Mouse (Mus musculus): ENCODE measurements around the gene Cidec. TPM values are rescaled to one million over a fixed set of nuclear protein-coding genes. Genes with fewer than 3 reads are reported as not detected.

The Cidec gene
- polyA plus RNA-seq, 1 experiment from 2014 or later = 24.4 TPM

DNA sequence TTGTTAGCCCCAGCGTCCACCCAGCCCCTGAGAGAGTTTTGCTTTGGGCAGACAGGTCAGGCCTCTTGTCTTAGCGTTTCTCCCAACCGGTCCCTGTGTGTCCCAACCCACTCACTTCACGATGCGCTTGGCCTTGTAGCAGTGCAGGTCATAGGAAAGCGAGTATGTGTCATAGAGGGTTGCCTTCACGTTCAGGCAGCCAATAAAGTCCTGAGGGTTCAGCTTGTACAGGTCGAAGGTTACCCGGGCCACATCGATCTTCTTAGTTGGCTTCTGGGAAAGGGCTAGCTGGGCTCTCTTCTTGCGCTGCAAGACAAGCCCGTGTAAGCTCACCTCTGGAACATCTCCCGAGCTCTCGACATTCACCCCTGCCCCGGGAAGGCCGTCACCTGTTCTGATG is 7.6 kb downstream of the Cidec start:
- no peak overlapping the region for H3K4me2 ChIP-seq (ENCODE audit: low read depth, low read length)
- H3K4me3 ChIP-seq (ENCODE audit: low read length) = no peak overlapping the region
- no peak overlapping the region for H3K9ac ChIP-seq (ENCODE audit: low read depth, low read length)
- H3K4me1 ChIP-seq (ENCODE audit: control insufficient read depth, insufficient read depth, low read length) = no peaks in the 10 kb centered on the region
- 89% methylated on average over 16 of the region's 16 CpGs for WGBS
- H3K36me3 ChIP-seq (ENCODE audit: control insufficient read depth, insufficient read depth, low read length) = 0 out of 2 replicates have a peak, but pooled peaks cover 5% of the 10 kb centered on the region
- H3K27me3 ChIP-seq (replicated peaks; ENCODE audit: control insufficient read depth, insufficient read depth, low read length) = no peaks in the 10 kb centered on the region
- no peak overlapping the region for H3K27ac ChIP-seq (ENCODE audit: low read length)
- peaks cover 5% of the 10 kb centered on the region; the same call in 1 of the 2 replicates for H3K9me3 ChIP-seq (ENCODE audit: control insufficient read depth, low read length)
- ATAC-seq = no peak

DNA sequence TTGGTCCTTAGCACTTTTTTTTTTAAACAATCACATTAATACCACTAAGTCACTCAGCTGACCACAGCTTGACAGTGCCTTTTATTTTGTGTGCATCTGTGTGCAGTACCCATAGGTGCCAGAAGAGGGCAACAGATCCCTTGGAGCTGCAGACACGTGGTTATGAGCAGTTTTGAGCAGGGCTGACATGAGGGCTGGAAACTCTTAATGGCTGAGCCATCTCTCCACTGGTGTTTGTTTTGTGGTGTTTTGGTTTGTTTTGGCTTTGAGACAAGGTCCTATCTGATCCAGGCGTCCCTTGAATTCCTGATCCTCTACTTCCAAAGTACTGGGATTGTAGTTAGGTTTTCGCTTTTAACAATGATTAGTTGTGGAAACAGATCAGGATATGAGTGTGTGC is 8.2 kb downstream of the Cidec start:
- H3K9me3 ChIP-seq (ENCODE audit: control insufficient read depth, low read length) = peaks cover 5% of the 10 kb centered on the region; the same call in 1 of the 2 replicates
- H3K27me3 ChIP-seq (replicated peaks; ENCODE audit: control insufficient read depth, insufficient read depth, low read length) = no peaks in the 10 kb centered on the region
- 59% methylated on average over 3 of the region's 3 CpGs for WGBS
- no peaks in the 10 kb centered on the region for H3K4me1 ChIP-seq (ENCODE audit: control insufficient read depth, insufficient read depth, low read length)
- no peak overlapping the region for H3K9ac ChIP-seq (ENCODE audit: low read depth, low read length)
- ATAC-seq = no peak
- no peak overlapping the region for H3K27ac ChIP-seq (ENCODE audit: low read length)
- no peak overlapping the region for H3K4me2 ChIP-seq (ENCODE audit: low read depth, low read length)
- H3K4me3 ChIP-seq (ENCODE audit: low read length) = no peak overlapping the region
- H3K36me3 ChIP-seq (ENCODE audit: control insufficient read depth, insufficient read depth, low read length) = 0 out of 2 replicates have a peak, but pooled peaks cover 5% of the 10 kb centered on the region

DNA sequence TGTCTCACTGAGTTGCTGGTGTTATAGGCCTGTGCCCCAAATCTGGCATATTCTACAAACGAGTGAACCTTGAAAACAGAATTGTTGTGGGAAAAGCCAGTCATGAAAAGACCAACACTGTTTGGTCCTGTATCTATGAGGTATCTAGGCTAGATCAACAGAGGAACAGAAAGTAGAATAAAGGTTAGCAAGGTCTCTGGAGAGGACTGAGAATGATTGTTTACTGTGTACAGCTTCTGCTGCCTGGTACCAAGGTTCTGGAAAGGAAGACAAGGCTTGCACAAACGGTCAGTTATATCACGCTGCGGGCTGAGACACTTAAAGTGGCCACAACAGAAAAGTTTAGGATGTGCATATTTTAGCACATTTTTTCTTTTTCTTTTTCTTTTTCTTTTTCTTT is 8.9 kb downstream of the Cidec start:
- no peak for ATAC-seq
- H3K4me2 ChIP-seq (ENCODE audit: low read depth, low read length) = no peak overlapping the region
- no peak overlapping the region for H3K4me3 ChIP-seq (ENCODE audit: low read length)
- no peaks in the 10 kb centered on the region for H3K27me3 ChIP-seq (replicated peaks; ENCODE audit: control insufficient read depth, insufficient read depth, low read length)
- H3K9me3 ChIP-seq (ENCODE audit: control insufficient read depth, low read length) = peaks cover 5% of the 10 kb centered on the region; the same call in 1 of the 2 replicates
- H3K9ac ChIP-seq (ENCODE audit: low read depth, low read length) = no peak overlapping the region
- WGBS = 91% methylated on average over 4 of the region's 4 CpGs
- no peak overlapping the region for H3K27ac ChIP-seq (ENCODE audit: low read length)
- no peaks in the 10 kb centered on the region for H3K4me1 ChIP-seq (ENCODE audit: control insufficient read depth, insufficient read depth, low read length)
- 0 out of 2 replicates have a peak, but pooled peaks cover 5% of the 10 kb centered on the region for H3K36me3 ChIP-seq (ENCODE audit: control insufficient read depth, insufficient read depth, low read length)

DNA sequence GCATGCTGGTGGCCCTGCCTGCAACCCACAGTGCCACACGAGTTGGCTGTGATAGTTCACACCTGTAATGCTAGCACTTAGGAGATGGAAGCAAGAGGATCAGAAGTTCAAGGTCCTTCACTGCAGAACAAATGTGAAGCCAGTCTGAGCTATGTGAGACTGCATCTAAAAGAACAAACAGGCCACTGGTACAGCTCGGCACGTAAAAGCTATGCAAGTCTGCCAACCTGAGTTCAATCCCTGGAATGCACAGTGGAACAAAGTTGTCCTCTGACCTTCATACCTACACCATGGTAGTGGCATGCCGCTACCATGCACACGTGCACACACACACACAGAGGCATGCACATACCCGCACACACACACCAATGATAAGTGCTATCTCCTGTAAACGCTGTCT is 11.4 kb downstream of the Cidec start:
- Histone ChIP-seq H3K27me3 (replicated peaks; ENCODE audit: control insufficient read depth, insufficient read depth, low read length) (no peaks in the 10 kb centered on the region), H3K27ac (ENCODE audit: low read length) (no peak overlapping the region), H3K36me3 (ENCODE audit: control insufficient read depth, insufficient read depth, low read length) (0 out of 2 replicates have a peak, but pooled peaks cover 5% of the 10 kb centered on the region), H3K4me1 (ENCODE audit: control insufficient read depth, insufficient read depth, low read length) (no peaks in the 10 kb centered on the region), H3K9me3 (ENCODE audit: control insufficient read depth, low read length) (peaks cover 5% of the 10 kb centered on the region; the same call in 1 of the 2 replicates), H3K4me2 (ENCODE audit: low read depth, low read length) (no peak overlapping the region), H3K4me3 (ENCODE audit: low read length) (no peak overlapping the region), H3K9ac (ENCODE audit: low read depth, low read length) (no peak overlapping the region)
- no peak for ATAC-seq
- WGBS = 75% methylated on average over 7 of the region's 7 CpGs

DNA sequence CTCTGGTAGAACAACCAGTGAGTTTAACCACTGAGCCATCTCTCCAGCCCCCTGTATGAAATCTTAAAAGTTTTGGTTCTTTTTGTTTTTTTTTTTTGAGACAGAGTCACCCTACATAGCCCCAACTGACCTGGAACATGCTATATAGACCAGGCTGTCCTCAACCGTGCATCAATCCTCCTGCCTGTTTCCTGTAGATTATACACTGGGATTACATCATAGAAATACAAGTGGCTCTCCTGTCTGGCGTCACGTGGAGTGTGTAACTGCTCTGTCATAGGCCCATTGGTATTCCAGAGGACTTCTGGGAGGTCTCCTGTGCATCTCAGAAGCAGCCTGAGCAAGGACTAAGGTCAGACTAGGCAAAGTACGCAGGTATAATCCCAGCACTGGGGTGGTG is 12.6 kb downstream of the Cidec start:
- H3K4me2 ChIP-seq (ENCODE audit: low read depth, low read length) = no peak overlapping the region
- 0 out of 2 replicates have a peak, but pooled peaks cover 5% of the 10 kb centered on the region for H3K36me3 ChIP-seq (ENCODE audit: control insufficient read depth, insufficient read depth, low read length)
- ATAC-seq = no peak
- H3K9ac ChIP-seq (ENCODE audit: low read depth, low read length) = no peak overlapping the region
- WGBS = 75% methylated on average over 4 of the region's 4 CpGs
- peaks cover 7% of the 10 kb centered on the region for H3K4me1 ChIP-seq (ENCODE audit: control insufficient read depth, insufficient read depth, low read length)
- no peak overlapping the region for H3K4me3 ChIP-seq (ENCODE audit: low read length)
- peaks cover 5% of the 10 kb centered on the region; the same call in 1 of the 2 replicates for H3K9me3 ChIP-seq (ENCODE audit: control insufficient read depth, low read length)
- no peaks in the 10 kb centered on the region for H3K27me3 ChIP-seq (replicated peaks; ENCODE audit: control insufficient read depth, insufficient read depth, low read length)
- no peak overlapping the region for H3K27ac ChIP-seq (ENCODE audit: low read length)

DNA sequence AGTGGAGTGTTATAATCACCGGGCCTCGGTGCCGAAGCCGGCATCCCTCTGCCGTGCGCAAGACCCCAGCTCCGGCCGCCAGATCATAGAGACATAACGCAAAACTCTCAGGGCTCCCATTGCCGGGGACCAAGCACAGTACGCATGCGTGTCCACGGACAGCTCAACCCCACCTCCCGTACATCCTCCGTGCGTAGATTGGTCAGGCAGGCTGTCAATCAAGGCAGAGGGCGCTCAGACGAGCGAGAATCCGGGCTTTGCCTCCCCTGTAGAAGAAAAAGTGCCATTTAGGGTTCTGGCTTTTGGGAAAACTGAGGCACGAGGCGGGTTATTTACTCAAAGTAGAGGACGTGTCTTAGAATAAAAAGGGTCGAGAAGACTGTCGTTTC is 16.4 kb downstream of the Cidec start, which contains the start of gene Rpusd3:
Gene Rpusd3, minus strand, starts transcription at position 142 of the 389 bp plus-strand sequence.
- H3K27me3 ChIP-seq (replicated peaks; ENCODE audit: control insufficient read depth, insufficient read depth, low read length) = no peaks in the 10 kb centered on the region
- peak; percentile 99 for ATAC-seq
- peak within 1 kb of the TSS; percentile 39 for H3K27ac ChIP-seq (ENCODE audit: low read length)
- 0 out of 2 replicates have a peak, but pooled peaks cover 3% of the 10 kb centered on the region for H3K36me3 ChIP-seq (ENCODE audit: control insufficient read depth, insufficient read depth, low read length)
- no peaks in the 10 kb centered on the region for H3K9me3 ChIP-seq (ENCODE audit: control insufficient read depth, low read length)
- peak within 1 kb of the TSS; percentile 72 for H3K4me3 ChIP-seq (ENCODE audit: low read length)
- under 1% methylated on average over 25 of the region's 25 CpGs for WGBS
- peak within 1 kb of the TSS; percentile 98 for H3K4me2 ChIP-seq (ENCODE audit: low read depth, low read length)
- H3K9ac ChIP-seq (ENCODE audit: low read depth, low read length) = peak within 1 kb of the TSS; percentile 78
- H3K4me1 ChIP-seq (ENCODE audit: control insufficient read depth, insufficient read depth, low read length) = peaks cover 10% of the 10 kb centered on the region

DNA sequence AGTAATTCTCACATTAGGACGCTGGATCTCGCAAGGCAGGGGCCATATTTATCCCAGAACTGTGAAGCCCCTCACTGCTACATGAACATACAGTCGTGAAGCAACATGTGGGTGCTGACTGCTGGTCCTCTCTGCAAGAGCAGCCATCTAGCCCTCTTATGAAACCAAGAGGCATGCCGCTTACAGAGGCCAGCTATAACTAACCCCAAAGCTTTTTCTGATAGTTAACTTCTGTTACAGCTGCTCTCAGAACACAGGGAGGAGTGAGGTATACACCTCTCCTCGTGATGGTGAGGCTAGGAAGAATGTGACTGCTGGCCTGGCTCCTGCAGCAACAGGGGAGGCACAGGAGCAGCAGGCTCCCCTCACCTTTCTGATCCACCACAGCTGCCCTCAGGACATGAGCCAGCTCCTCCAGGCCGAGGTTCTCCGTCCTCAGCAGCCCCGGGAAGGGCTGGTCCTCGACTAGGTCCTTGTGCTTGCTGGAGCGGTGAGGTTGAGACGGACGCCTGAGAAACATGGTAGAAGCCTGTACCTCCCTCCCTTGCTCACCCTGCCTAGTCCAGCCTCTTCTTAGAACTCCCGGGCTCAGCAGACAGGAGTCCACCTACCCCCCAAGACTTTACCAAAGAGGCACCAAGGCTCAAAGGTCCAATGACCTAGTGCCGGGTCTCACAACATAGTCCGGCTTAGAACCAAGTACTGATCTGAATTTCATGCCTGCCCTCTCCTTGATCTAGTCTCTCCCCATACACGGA is 16.9 kb downstream of the Cidec start:
- Histone ChIP-seq H3K27ac (ENCODE audit: low read length) (peak overlapping the region; percentile 39), H3K4me3 (ENCODE audit: low read length) (peak overlapping the region; percentile 72), H3K4me1 (ENCODE audit: control insufficient read depth, insufficient read depth, low read length) (peaks cover 10% of the 10 kb centered on the region), H3K4me2 (ENCODE audit: low read depth, low read length) (peak overlapping the region; percentile 98), H3K9me3 (ENCODE audit: control insufficient read depth, low read length) (no peaks in the 10 kb centered on the region), H3K9ac (ENCODE audit: low read depth, low read length) (peak overlapping the region; percentile 78), H3K36me3 (ENCODE audit: control insufficient read depth, insufficient read depth, low read length) (0 out of 2 replicates have a peak, but pooled peaks cover 3% of the 10 kb centered on the region), H3K27me3 (replicated peaks; ENCODE audit: control insufficient read depth, insufficient read depth, low read length) (no peaks in the 10 kb centered on the region)
- WGBS = 7% methylated on average over 16 of the region's 16 CpGs
- peak; percentile 67 for ATAC-seq

DNA sequence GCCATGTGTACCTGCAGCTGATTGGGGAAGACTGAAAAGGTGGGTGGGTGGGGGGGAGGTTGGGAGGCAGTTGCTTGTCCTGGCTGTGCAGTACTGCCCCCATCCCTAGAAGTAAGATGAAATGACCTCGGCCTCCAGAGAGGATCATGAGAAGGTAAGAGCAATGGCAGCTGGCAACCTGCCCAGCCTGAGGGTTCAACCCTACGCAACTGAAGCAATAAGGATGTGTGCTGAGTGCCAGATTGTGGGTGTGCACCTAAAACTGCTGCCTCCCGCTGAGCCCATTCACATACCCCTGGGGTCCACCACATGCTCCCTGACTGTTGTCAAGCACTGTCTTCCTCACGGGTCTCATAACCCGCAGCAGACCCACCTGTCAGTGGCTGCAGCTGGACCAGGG is 19.1 kb downstream of the Cidec start:
- no peak for ATAC-seq

DNA sequence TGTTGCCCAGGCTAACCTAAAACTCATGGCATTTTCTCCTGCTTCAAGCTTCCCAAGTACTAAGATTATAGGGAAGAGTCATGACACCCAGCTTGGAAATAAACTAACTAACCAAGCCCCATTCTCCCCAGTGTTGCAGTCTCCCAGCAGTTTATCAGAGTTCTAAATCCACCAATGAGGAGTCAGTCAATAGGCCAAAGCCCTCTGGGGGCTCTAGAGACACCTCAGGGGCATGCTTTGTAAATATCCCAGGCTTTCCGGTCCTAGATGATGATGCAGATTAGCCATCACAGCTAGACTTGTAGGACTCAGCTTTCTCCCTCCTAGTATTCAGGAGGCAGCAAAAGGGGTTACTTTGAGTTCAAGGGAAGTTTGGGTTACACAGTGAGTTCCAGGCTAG is 25.6 kb downstream of the Cidec start:
- no peak for ATAC-seq
- Histone ChIP-seq H3K4me2 (ENCODE audit: low read depth, low read length) (no peak overlapping the region), H3K4me3 (ENCODE audit: low read length) (no peak overlapping the region), H3K27me3 (replicated peaks; ENCODE audit: control insufficient read depth, insufficient read depth, low read length) (no peaks in the 10 kb centered on the region), H3K27ac (ENCODE audit: low read length) (no peak overlapping the region), H3K36me3 (ENCODE audit: control insufficient read depth, insufficient read depth, low read length) (no peaks in the 10 kb centered on the region), H3K9ac (ENCODE audit: low read depth, low read length) (no peak overlapping the region), H3K4me1 (ENCODE audit: control insufficient read depth, insufficient read depth, low read length) (0 out of 2 replicates have a peak, but pooled peaks cover 3% of the 10 kb centered on the region), H3K9me3 (ENCODE audit: control insufficient read depth, low read length) (no peaks in the 10 kb centered on the region)
- WGBS = 61% methylated on average over 1 of the region's 1 CpGs

More for the DNA sequence above, 19.1 kb downstream of the Cidec start:
- 79% methylated on average over 5 of the region's 5 CpGs for whole genome bisulfite sequencing
- H3K9me3 ChIP-seq (ENCODE audit: control insufficient read depth, low read length) = no peaks in the 10 kb centered on the region
- 0 out of 2 replicates have a peak, but pooled peaks cover 3% of the 10 kb centered on the region for H3K36me3 ChIP-seq (ENCODE audit: control insufficient read depth, insufficient read depth, low read length)
- H3K4me1 ChIP-seq (ENCODE audit: control insufficient read depth, insufficient read depth, low read length) = peaks cover 10% of the 10 kb centered on the region
- no peak overlapping the region for H3K4me3 ChIP-seq (ENCODE audit: low read length)
- no peak overlapping the region for H3K9ac ChIP-seq (ENCODE audit: low read depth, low read length)
- H3K27me3 ChIP-seq (replicated peaks; ENCODE audit: control insufficient read depth, insufficient read depth, low read length) = no peaks in the 10 kb centered on the region
- no peak overlapping the region for H3K27ac ChIP-seq (ENCODE audit: low read length)
- no peak overlapping the region for H3K4me2 ChIP-seq (ENCODE audit: low read depth, low read length)

Measured in intestine, embryonic 16.5 days (tissue).